Mouse (Mus musculus): Measurements from ENCODE around the gene Prss37. TPM values are rescaled to one million over a fixed set of nuclear protein-coding genes. Genes with fewer than 3 reads are reported as not detected.

Prss37 gene
- polyA plus RNA-seq (2012; rRNA removed) = not detected in 2 replicates

GRCm38 (mm10) chr6:40519408-40519807, at the start of gene Prss37:
Gene Prss37 (minus strand): TSS chr6:40519508.
- DNase-seq (ENCODE audit: extremely low spot score in 1 of 2, low spot score in 1 of 2) = no peak

GRCm38 (mm10) chr6:40554950-40555349, 35.6 kb upstream of the Prss37 start, which contains the start of gene Olfr461:
Gene Olfr461 (minus strand): TSS chr6:40555050.
- no peak for DNase-seq (ENCODE audit: extremely low spot score in 1 of 2, low spot score in 1 of 2)

GRCm38 (mm10) chr6:40544690-40545089, 25.4 kb upstream of the Prss37 start:
- DNase-seq (ENCODE audit: extremely low spot score in 1 of 2, low spot score in 1 of 2) = no peak

GRCm38 (mm10) chr6:40493229-40493628, 26.1 kb downstream of the Prss37 start, which contains the start of gene Tas2r108:
Gene Tas2r108 (plus strand): TSS chr6:40493529.
- no peak for DNase-seq (ENCODE audit: extremely low spot score in 1 of 2, low spot score in 1 of 2)

GRCm38 (mm10) chr6:40490933-40491332, 28.4 kb downstream of the Prss37 start, which contains the start of gene Tas2r137:
Gene Tas2r137 (plus strand): TSS chr6:40491233.
- no peak for DNase-seq (ENCODE audit: extremely low spot score in 1 of 2, low spot score in 1 of 2)

- DNase-seq (ENCODE audit: extremely low spot score in 1 of 2, low spot score in 1 of 2) = peak in 1 of 2 experiments; percentile 28
Measured at GRCm38 (mm10) chr6:40482318-40482717, 37.0 kb downstream of the Prss37 start.

- DNase-seq (ENCODE audit: extremely low spot score in 1 of 2, low spot score in 1 of 2) = peak in 1 of 2 experiments; percentile 64
Measured at GRCm38 (mm10) chr6:40479705-40480104, 39.6 kb downstream of the Prss37 start.

- DNase-seq (ENCODE audit: extremely low spot score in 1 of 2, low spot score in 1 of 2) = no peak
Measured at GRCm38 (mm10) chr6:40476132-40476531, 43.2 kb downstream of the Prss37 start.

GRCm38 (mm10) chr6:40471720-40472010, 47.6 kb downstream of the Prss37 start:
- DNase-seq (ENCODE audit: extremely low spot score in 1 of 2, low spot score in 1 of 2) = no peak

GRCm38 (mm10) chr6:40470916-40471719, 48.2 kb downstream of the Prss37 start, which contains the start of gene Ssbp1:
Gene Ssbp1 (plus strand): TSS chr6:40471352.
- DNase-seq (ENCODE audit: extremely low spot score in 1 of 2, low spot score in 1 of 2) = peak; percentile 82 to 95

- DNase-seq (ENCODE audit: extremely low spot score in 1 of 2, low spot score in 1 of 2) = no peak
Measured at GRCm38 (mm10) chr6:40465710-40466109, 53.6 kb downstream of the Prss37 start.

Other genes with a start within 250 kb of the Prss37 start
- gene Agk, start 194.3 kb downstream of the Prss37 start, polyA plus RNA-seq (2012; rRNA removed) = 29.9 and 33.9 TPM in 2 replicates
- gene E330009J07Rik, start 83.4 kb downstream of the Prss37 start, polyA plus RNA-seq (2012; rRNA removed) = 24.1 and 24.5 TPM in 2 replicates
- gene Wee2, start 80.4 kb downstream of the Prss37 start, polyA plus RNA-seq (2012; rRNA removed) = 0.06 and 0.11 TPM in 2 replicates
- 55.2 and 61.3 TPM in 2 replicates for gene Ssbp1, start 48.2 kb downstream of the Prss37 start, polyA plus RNA-seq (2012; rRNA removed)
- gene Tas2r137, start 28.3 kb downstream of the Prss37 start, polyA plus RNA-seq (2012; rRNA removed) = 0.10 and 0.23 TPM in 2 replicates
- 0.11 and 0.20 TPM in 2 replicates for gene Tas2r108, start 26.0 kb downstream of the Prss37 start, polyA plus RNA-seq (2012; rRNA removed)
- gene Olfr461, start 35.5 kb upstream of the Prss37 start, polyA plus RNA-seq (2012; rRNA removed) = not detected in 2 replicates
- 0.16 and 0.23 TPM in 2 replicates for gene Olfr460, start 50.0 kb upstream of the Prss37 start, polyA plus RNA-seq (2012; rRNA removed)
- 2.0 and 4.0 TPM in 2 replicates for gene Clec5a, start 66.3 kb upstream of the Prss37 start, polyA plus RNA-seq (2012; rRNA removed)
- gene Tas2r138, start 93.8 kb upstream of the Prss37 start, polyA plus RNA-seq (2012; rRNA removed) = not detected in 2 replicates
- gene Mgam, start 109.3 kb upstream of the Prss37 start, polyA plus RNA-seq (2012; rRNA removed) = 0.50 and 0.78 TPM in 2 replicates

All from frontal cortex, adult 2 months (tissue).